Mouse (Mus musculus) heart, postnatal 0 days (tissue): ENCODE results near the gene Dmap1.

Experiments
- CTCF ChIP-seq: IDR thresholded peaks from 2 replicates; pipeline ENCODE4 v1.5.1; 2016; ENCODE audit warnings: antibody characterized with exemption, control low read depth, low read depth
- EP300 ChIP-seq: IDR thresholded peaks from 2 replicates; pipeline ENCODE4 v1.6.1; 2016; ENCODE audit warnings: antibody characterized with exemption, low read depth

GRCm38 (mm10) chr4:117633527-117633926, 48.5 kb downstream of the Dmap1 start:
- TF ChIP-seq CTCF = no peak
- no peak for TF ChIP-seq EP300
